Mouse (Mus musculus) monocyte, adult 59 days (primary cell): Measurements from ENCODE around the gene Gm45623. TPM values are rescaled to one million over a fixed set of nuclear protein-coding genes. Genes with fewer than 3 reads are reported as not detected.

Experiments
- total RNA-seq, 2 experiments: library from RNA; stranded (reverse); gene quantifications; one replicate each; pipeline ENCODE4 v1.2.4; 2023

Gm45623 gene
- not detected for total RNA-seq

GRCm38 (mm10) chr13:56753192-56753951, at the start of gene Gm45623:
Gene Gm45623 (minus strand): TSS chr13:56753827.

DNA sequence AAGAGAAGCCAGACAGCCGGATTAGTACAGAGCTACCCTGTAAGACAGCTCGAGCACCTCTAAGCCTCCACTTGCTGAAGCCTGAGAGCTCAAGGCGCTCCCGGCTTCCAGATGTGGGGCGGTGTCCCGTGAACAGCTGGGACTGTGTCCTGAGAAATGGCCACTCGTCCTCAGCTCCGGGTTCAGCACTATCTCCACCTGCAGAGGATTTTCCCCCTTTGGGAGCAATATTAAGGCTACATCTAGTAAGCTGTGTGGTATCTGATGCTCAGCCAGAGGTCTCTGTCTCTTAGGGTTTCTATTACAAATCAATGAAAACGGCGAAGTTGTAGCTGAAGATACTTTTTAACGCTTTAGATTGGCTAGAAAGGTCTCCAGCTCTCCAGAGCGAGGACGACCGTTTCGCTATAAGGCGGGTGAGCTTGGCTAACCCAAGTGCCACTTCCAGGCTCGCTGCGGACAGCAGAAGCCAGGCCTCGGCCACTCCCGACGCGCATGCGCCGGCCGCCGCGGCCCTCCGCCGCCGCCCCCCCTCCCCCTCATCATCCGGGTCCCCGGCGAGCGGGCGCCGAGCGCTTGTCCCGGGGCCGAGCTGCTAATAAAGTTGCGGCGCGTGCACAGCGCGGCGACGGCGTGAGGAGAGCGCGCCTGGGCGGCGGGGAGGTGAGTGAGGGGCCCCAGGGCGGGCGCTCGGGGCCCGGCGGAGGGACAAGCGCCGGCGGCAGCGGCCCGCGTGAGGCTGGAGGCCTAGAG, 51.0 kb downstream of the Gm45623 start, which contains the start of gene Smad5:
Smad5 (plus strand) TSS at position 542 of the 753 bp plus-strand sequence.

Other genes starting within 250 kb of the Gm45623 start
- gene Fbxl21, start 231.4 kb downstream of the Gm45623 start, total RNA-seq, result 1 to 10 TPM in 1 of 2 experiments, under 1 TPM in 1; 0.39 to 1.3 TPM
- not detected for gene Lect2, start 205.3 kb downstream of the Gm45623 start, total RNA-seq
- gene Tgfbi, start 144.3 kb downstream of the Gm45623 start, total RNA-seq, result 100 to 1,000 TPM; 753 to 887 TPM
- gene Smad5, start 50.8 kb downstream of the Gm45623 start, total RNA-seq, result 10 to 100 TPM; 21.5 to 24.9 TPM
- gene Trpc7, start 142.2 kb upstream of the Gm45623 start, total RNA-seq, result not detected